Mouse (Mus musculus): Measurements from ENCODE around the gene Atp6v1c2. TPM values are rescaled to one million over a fixed set of nuclear protein-coding genes. Genes with fewer than 3 reads are reported as not detected.

The Atp6v1c2 gene
- 2.3 TPM for polyA plus RNA-seq (2014; fragmentation: Illumina TruSeq; extraction: RNeasy Lipid Tissue Mini Kit (QIAGEN cat#74804))

GRCm38 (mm10) chr12:17329259-17329658 lies at the start of gene Atp6v1c2:
Gene Atp6v1c2 (minus strand): TSS chr12:17329359.

GRCm38 (mm10) chr12:17348048-17349036 lies 19.2 kb upstream of the Atp6v1c2 start, which contains the start of gene Nol10:
Gene Nol10 (plus strand): TSS chr12:17348458.

GRCm38 (mm10) chr12:17265971-17266672 lies 63.0 kb downstream of the Atp6v1c2 start, which contains the start of gene Pdia6:
Gene Pdia6 (plus strand): TSS chr12:17266545.

Other genes with a start within 250 kb of the Atp6v1c2 start
- 3.3 TPM for gene Kcnf1, start 152.5 kb downstream of the Atp6v1c2 start, polyA plus RNA-seq (2014; fragmentation: Illumina TruSeq; extraction: RNeasy Lipid Tissue Mini Kit (QIAGEN cat#74804))
- gene Pdia6, start 62.8 kb downstream of the Atp6v1c2 start, polyA plus RNA-seq (2014; fragmentation: Illumina TruSeq; extraction: RNeasy Lipid Tissue Mini Kit (QIAGEN cat#74804)), result 151 TPM
- 32.8 TPM for gene Nol10, start 19.1 kb upstream of the Atp6v1c2 start, polyA plus RNA-seq (2014; fragmentation: Illumina TruSeq; extraction: RNeasy Lipid Tissue Mini Kit (QIAGEN cat#74804))
- 184 TPM for gene Odc1, start 215.4 kb upstream of the Atp6v1c2 start, polyA plus RNA-seq (2014; fragmentation: Illumina TruSeq; extraction: RNeasy Lipid Tissue Mini Kit (QIAGEN cat#74804))